Mouse (Mus musculus) heart, embryonic 13.5 days (tissue): ENCODE results near the gene Mmp14. TPM values are rescaled to one million over a fixed set of nuclear protein-coding genes. Genes with fewer than 3 reads are reported as not detected.
A peak's percentile ranks its signal among the peaks of the same experiment; 100 is the strongest.

Experiments used
- ATAC-seq: fragments of 200-750 bp; cut with Nextera tagmentation; 2 replicates; pipeline ENCODE4 v1.8.0; 2017; ENCODE audit warnings: moderate TSS enrichment; ENCODE audit not compliant: insufficient number of reproducible peaks, low FRiP score, low TSS enrichment; ENCODE audit errors: extremely low read depth
- H3K27ac ChIP-seq: fragments of 300-500 bp; sonication (generic); replicated peaks from 2 replicates; pipeline ENCODE4 v1.5.1; 2015; ENCODE audit warnings: moderate library complexity, mild to moderate bottlenecking, inconsistent platforms
- H3K27me3 ChIP-seq: fragments of 300-500 bp; sonication (generic); replicated peaks from 2 replicates; pipeline ENCODE4 v1.6.1; 2015; ENCODE audit warnings: mild to moderate bottlenecking, inconsistent platforms
- H3K36me3 ChIP-seq: fragments of 300-500 bp; sonication (generic); 2 replicates; pipeline ENCODE4 v1.6.1; 2015; ENCODE audit warnings: mild to moderate bottlenecking, inconsistent platforms
- H3K4me1 ChIP-seq: fragments of 300-500 bp; sonication (generic); 2 replicates; pipeline ENCODE4 v1.6.1; 2015; ENCODE audit warnings: inconsistent platforms
- H3K4me2 ChIP-seq: fragments of 300-500 bp; sonication (generic); 2 replicates; pipeline ENCODE4 v1.6.1; 2015; ENCODE audit warnings: inconsistent platforms, mild to moderate bottlenecking, moderate library complexity
- H3K4me3 ChIP-seq: fragments of 300-500 bp; sonication (generic); 2 replicates; pipeline ENCODE4 v1.5.1; 2015; ENCODE audit warnings: moderate library complexity, mild to moderate bottlenecking, inconsistent platforms
- H3K9ac ChIP-seq: fragments of 300-500 bp; sonication (generic); 2 replicates; pipeline ENCODE4 v1.6.1; 2015; ENCODE audit warnings: inconsistent platforms, mild to moderate bottlenecking, moderate library complexity
- H3K9me3 ChIP-seq: fragments of 300-500 bp; sonication (generic); 2 replicates; pipeline ENCODE4 v1.6.1; 2016; ENCODE audit warnings: inconsistent platforms
- WGBS: fragments of 180-500 bp; shearing (Covaris S2); methylation state at CpG from one replicate; pipeline ENCODE4 v1.1.7; 2015; ENCODE audit warnings: mixed read lengths; 5-methylcytosine and 5-hydroxymethylcytosine counted together
- polyA plus RNA-seq: library from polyadenylated mRNA; unstranded; fragments of >200 nt; fragmentation: Nextera tagmentation; extraction: Ambion mirVana; gene quantifications from 2 replicates; pipeline ENCODE4 v1.2.1, GENCODE M21; 2015

The Mmp14 gene
- polyA plus RNA-seq, 1 experiment from 2014 or later = 97.4 TPM

- Histone ChIP-seq H3K4me3 (no peak overlapping the region), H3K9ac (no peak overlapping the region), H3K4me1 (peaks cover 13% of the 10 kb centered on the region), H3K4me2 (no peak overlapping the region), H3K27ac (no peak overlapping the region), H3K36me3 (peaks cover 6% of the 10 kb centered on the region), H3K27me3 (no peaks in the 10 kb centered on the region), H3K9me3 (no peaks in the 10 kb centered on the region)
- WGBS = 77% methylated on average over 7 of the region's 7 CpGs
- ATAC-seq = no peak
Observed at GRCm38 (mm10) chr14:54397872-54398527, 33.4 kb upstream of the Mmp14 start.

DNA sequence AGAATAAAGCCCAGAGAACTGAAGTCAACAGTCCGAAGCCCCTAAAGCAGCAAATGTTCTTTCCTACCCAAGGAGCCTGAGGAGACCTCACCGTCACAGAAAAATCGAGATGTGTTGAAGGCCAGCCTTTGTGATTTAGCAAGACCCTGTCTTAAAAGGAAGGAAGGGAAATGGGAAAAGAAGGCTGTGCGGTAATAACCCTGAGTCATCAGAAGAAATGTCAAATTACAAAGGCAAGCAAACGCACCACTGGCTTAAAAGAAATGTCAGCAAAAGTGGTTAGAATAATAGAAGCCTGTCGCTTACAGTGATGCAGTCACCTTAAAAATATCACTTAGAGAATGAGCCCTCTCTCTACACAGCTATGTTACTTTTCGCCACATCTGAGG is 32.9 kb upstream of the Mmp14 start:
- H3K27ac ChIP-seq = no peak overlapping the region
- WGBS = 71% methylated on average over 7 of the region's 7 CpGs

GRCm38 (mm10) chr14:54398921-54399382 is 32.5 kb upstream of the Mmp14 start:
- no peak overlapping the region for H3K9ac ChIP-seq
- no peak overlapping the region for H3K4me3 ChIP-seq
- no peaks in the 10 kb centered on the region for H3K9me3 ChIP-seq
- H3K4me2 ChIP-seq = no peak overlapping the region
- no peak overlapping the region; the same call in 1 of the 2 replicates for H3K27ac ChIP-seq
- peaks cover 6% of the 10 kb centered on the region for H3K36me3 ChIP-seq
- ATAC-seq = no peak
- no peaks in the 10 kb centered on the region for H3K27me3 ChIP-seq
- H3K4me1 ChIP-seq = peaks cover 13% of the 10 kb centered on the region
- 61% methylated on average over 8 of the region's 8 CpGs for WGBS

More for the DNA sequence above, 32.9 kb upstream of the Mmp14 start:
- Histone ChIP-seq H3K4me1 (peaks cover 13% of the 10 kb centered on the region), H3K9ac (no peak overlapping the region), H3K4me2 (no peak overlapping the region), H3K27me3 (no peaks in the 10 kb centered on the region), H3K36me3 (peaks cover 6% of the 10 kb centered on the region), H3K9me3 (no peaks in the 10 kb centered on the region), H3K4me3 (no peak overlapping the region)
- ATAC-seq = no peak

- 71% methylated on average over 3 of the region's 3 CpGs for WGBS
- Histone ChIP-seq H3K9ac (no peak overlapping the region), H3K4me2 (no peak overlapping the region), H3K27me3 (no peaks in the 10 kb centered on the region), H3K4me1 (peaks cover 8% of the 10 kb centered on the region), H3K4me3 (no peak overlapping the region), H3K36me3 (no peaks in the 10 kb centered on the region), H3K27ac (no peak overlapping the region), H3K9me3 (no peaks in the 10 kb centered on the region)
- no peak for ATAC-seq
Observed at GRCm38 (mm10) chr14:54401723-54402122, 29.7 kb upstream of the Mmp14 start.

DNA sequence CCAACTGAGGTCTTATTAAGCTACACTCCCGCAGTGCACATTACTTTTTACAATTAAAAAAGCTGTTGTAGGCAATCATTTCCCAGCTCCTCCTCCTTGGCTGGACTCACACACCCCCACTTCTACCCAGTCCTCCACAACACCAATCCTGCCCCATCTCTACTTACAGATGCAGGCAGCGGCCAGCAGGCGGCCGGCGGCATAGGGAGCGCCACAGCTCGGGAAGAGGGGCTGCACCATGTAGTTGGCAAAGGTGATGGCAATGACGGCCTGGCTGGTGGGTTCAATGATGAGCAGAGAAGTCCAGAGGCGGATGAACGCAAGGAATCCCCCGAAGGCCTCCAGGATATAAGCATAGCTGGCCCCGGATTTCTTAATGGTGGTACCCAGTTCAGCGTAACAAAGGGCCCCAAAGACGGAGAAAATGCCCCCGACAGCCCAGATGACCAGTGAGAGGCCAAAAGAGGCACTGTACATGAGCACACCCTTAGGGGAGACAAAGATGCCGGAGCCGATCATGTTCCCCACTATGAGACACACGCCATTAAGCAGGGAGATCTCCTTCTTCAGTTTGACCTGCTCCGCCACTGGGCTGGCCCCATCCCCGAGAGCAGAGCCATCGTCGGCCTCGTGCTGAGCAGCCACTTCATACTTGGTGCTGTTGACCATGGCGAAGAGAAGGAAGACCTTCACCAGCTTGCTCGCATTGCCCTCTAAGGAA is 22.9 kb upstream of the Mmp14 start:
- H3K9me3 ChIP-seq = no peaks in the 10 kb centered on the region
- peak overlapping the region; percentile 45 for H3K4me2 ChIP-seq
- H3K27ac ChIP-seq = no peak overlapping the region
- H3K9ac ChIP-seq = 0 out of 2 replicates have a peak overlapping the region, but pooled peaks have one; percentile 16
- no peak for ATAC-seq
- H3K27me3 ChIP-seq = no peaks in the 10 kb centered on the region
- WGBS = 83% methylated on average over 25 of the region's 25 CpGs
- peaks cover 24% of the 10 kb centered on the region for H3K4me1 ChIP-seq
- H3K36me3 ChIP-seq = no peaks in the 10 kb centered on the region
- peak overlapping the region; percentile 16; the same call in 1 of the 2 replicates for H3K4me3 ChIP-seq

GRCm38 (mm10) chr14:54409057-54409645 is 22.3 kb upstream of the Mmp14 start:
- WGBS = 76% methylated on average over 7 of the region's 7 CpGs

DNA sequence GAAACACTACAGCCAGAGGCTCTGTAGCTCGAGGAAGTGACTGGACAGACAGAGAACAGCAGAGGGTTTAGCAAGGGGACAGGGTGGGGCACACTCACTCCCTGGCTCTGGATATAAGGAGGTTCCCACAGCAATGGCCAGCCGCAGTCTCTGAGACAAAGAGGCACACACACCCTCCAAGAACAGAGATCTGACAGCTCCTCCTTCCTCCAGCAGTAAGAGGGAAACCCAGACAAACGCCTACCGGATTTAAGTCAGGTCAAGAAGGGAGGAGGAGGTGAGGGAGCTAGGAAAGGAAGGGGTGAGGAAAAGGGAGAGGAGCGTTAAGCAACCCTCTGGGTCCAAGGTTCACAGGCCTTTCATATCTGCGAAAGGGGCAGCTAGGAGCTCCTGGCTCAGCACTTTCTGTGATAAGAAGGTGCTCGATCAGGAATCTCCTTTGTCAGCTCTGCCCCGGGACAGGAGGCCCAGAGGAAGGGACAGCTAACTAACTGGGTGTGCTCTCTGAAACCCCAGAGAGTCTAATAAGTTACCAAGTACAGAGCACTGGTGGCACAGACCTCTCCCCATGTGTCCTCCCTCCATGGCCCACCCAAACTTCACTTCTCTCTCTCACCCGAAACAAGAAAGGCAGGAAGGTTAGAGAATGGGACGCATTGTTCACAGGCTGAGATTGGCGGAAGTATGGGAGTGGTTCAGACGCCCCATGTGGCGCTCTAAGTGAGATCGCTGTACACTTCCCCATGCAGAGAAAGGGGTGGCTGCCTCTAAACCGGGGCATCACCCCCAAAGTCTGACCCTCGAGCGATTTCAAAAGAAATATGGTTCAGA is 21.2 kb upstream of the Mmp14 start:
- H3K27me3 ChIP-seq = no peaks in the 10 kb centered on the region
- H3K9me3 ChIP-seq = no peaks in the 10 kb centered on the region
- no peaks in the 10 kb centered on the region for H3K36me3 ChIP-seq
- peaks cover 41% of the 10 kb centered on the region for H3K4me1 ChIP-seq
- no peak for ATAC-seq
- WGBS = 30% methylated on average over 17 of the region's 17 CpGs
- peak overlapping the region; percentile 74 for H3K27ac ChIP-seq
- H3K9ac ChIP-seq = peak overlapping the region; percentile 68
- H3K4me3 ChIP-seq = peak overlapping the region; percentile 21
- peak overlapping the region; percentile 45 for H3K4me2 ChIP-seq

More at GRCm38 (mm10) chr14:54409057-54409645, 22.3 kb upstream of the Mmp14 start:
- Histone ChIP-seq H3K4me2 (peak overlapping the region; percentile 45), H3K9ac (peak overlapping the region; percentile 16; the same call in 1 of the 2 replicates), H3K27ac (peak overlapping the region; percentile 74), H3K9me3 (no peaks in the 10 kb centered on the region), H3K4me3 (peak overlapping the region; percentile 21; the same call in 1 of the 2 replicates), H3K36me3 (no peaks in the 10 kb centered on the region), H3K4me1 (peaks cover 30% of the 10 kb centered on the region), H3K27me3 (no peaks in the 10 kb centered on the region)
- ATAC-seq = no peak

DNA sequence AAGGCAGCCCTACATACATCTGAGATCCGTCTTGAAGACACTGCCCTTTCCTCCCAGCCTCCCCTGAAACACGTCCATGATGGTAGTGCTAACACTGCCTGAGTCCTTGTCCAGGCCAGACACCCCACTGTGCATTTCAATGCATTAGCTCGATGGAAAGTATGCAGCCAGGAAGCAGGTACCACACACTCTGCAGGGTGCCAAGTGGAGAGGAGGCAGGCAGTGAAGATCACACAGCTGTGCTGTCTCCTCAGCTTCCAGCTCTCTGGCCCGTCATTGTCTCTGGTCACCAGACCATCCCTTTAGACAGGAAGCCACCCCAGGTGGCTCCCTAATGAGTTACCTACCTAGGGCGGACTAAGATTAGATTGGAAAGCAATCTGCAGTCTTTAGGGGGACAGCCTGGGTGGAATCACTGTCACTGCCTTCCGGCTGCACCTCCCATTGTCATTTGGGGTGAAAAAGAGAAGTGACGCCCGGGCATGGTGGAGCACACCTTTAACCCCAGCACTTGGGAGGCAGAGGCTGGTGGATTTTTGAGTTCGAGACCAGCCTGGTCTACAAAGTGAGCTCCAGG is 19.3 kb upstream of the Mmp14 start:
- ATAC-seq = no peak
- 57% methylated on average over 9 of the region's 9 CpGs for WGBS
- Histone ChIP-seq H3K4me3 (no peak overlapping the region), H3K4me2 (no peak overlapping the region), H3K9ac (no peak overlapping the region), H3K27me3 (no peaks in the 10 kb centered on the region), H3K9me3 (no peaks in the 10 kb centered on the region), H3K4me1 (peaks cover 48% of the 10 kb centered on the region), H3K36me3 (no peaks in the 10 kb centered on the region), H3K27ac (no peak overlapping the region)

DNA sequence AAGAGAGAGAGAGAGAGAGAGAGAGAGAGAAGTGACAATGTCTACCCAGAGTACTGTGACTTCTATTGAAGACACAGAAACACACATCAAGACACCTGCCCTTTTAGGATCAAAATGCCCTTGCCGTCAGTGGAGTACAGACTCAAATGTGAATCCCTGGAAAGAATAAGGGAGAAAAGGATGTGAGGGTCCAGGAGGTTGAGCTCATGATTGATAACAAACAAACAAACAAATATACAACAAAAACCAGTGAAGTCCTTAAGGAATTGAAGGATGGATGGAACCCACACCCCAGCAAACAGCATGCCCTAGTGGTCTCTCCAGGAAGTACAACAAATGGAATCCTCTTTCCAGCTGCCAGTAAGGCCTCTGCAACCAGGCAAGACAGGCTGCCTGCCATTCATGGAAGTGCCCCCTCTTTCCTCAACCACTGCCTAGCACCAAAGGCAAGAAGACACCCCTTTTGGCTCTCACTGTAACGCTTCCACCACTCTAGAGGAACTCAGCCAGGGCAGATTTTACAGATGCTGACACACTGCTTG is 18.7 kb upstream of the Mmp14 start:
- Histone ChIP-seq H3K4me2 (peak overlapping the region; percentile 65), H3K27me3 (no peaks in the 10 kb centered on the region), H3K9me3 (no peaks in the 10 kb centered on the region), H3K9ac (no peak overlapping the region), H3K4me3 (no peak overlapping the region), H3K36me3 (no peaks in the 10 kb centered on the region), H3K4me1 (peaks cover 54% of the 10 kb centered on the region), H3K27ac (peak overlapping the region; percentile 52; the same call in 1 of the 2 replicates)
- 46% methylated on average over 2 of the region's 2 CpGs for WGBS
- no peak for ATAC-seq

- peak overlapping the region; percentile 65 for H3K4me2 ChIP-seq
- H3K36me3 ChIP-seq = no peaks in the 10 kb centered on the region
- H3K27ac ChIP-seq = peak overlapping the region; percentile 52
- peaks cover 57% of the 10 kb centered on the region for H3K4me1 ChIP-seq
- H3K27me3 ChIP-seq = no peaks in the 10 kb centered on the region
- peak overlapping the region; percentile 72 for H3K9ac ChIP-seq
- no peaks in the 10 kb centered on the region for H3K9me3 ChIP-seq
- peak; percentile 37; the same call in 1 of the 2 replicates for ATAC-seq
- H3K4me3 ChIP-seq = peak overlapping the region; percentile 34
- 11% methylated on average over 18 of the region's 18 CpGs for WGBS
Observed at GRCm38 (mm10) chr14:54413877-54414700, 17.3 kb upstream of the Mmp14 start.
